Mouse (Mus musculus) midbrain, embryonic 13.5 days (tissue): Measurements from ENCODE around the gene Dlst. TPM values are rescaled to one million over a fixed set of nuclear protein-coding genes. Genes with fewer than 3 reads are reported as not detected.
A peak's percentile ranks its signal among the peaks of the same experiment; 100 is the strongest.

Experiments used
- ATAC-seq: fragments of 200-750 bp; cut with Nextera tagmentation; 2 replicates; pipeline ENCODE4 v1.8.0; 2017; ENCODE audit warnings: mild to moderate bottlenecking, moderate TSS enrichment, moderate library complexity
- H3K27ac ChIP-seq: fragments of 300-500 bp; sonication (generic); 2 replicates; pipeline ENCODE4 v1.5.1; 2015; ENCODE audit warnings: inconsistent platforms, mild to moderate bottlenecking, moderate library complexity
- H3K27me3 ChIP-seq: fragments of 300-500 bp; sonication (generic); 2 replicates; pipeline ENCODE4 v1.6.1; 2015; ENCODE audit warnings: mild to moderate bottlenecking, inconsistent platforms
- H3K36me3 ChIP-seq: fragments of 300-500 bp; sonication (generic); 2 replicates; pipeline ENCODE4 v1.6.1; 2015; ENCODE audit warnings: mild to moderate bottlenecking, inconsistent platforms
- H3K4me1 ChIP-seq: fragments of 300-500 bp; sonication (generic); replicated peaks from 2 replicates; pipeline ENCODE4 v1.6.1; 2015; ENCODE audit warnings: inconsistent platforms
- H3K4me2 ChIP-seq: fragments of 300-500 bp; sonication (generic); replicated peaks from 2 replicates; pipeline ENCODE4 v1.6.1; 2015; ENCODE audit warnings: moderate library complexity, mild to moderate bottlenecking, inconsistent platforms
- H3K4me3 ChIP-seq: fragments of 300-500 bp; sonication (generic); replicated peaks from 2 replicates; pipeline ENCODE4 v1.5.1; 2015; ENCODE audit warnings: mild to moderate bottlenecking, inconsistent platforms
- H3K9ac ChIP-seq: fragments of 300-500 bp; sonication (generic); replicated peaks from 2 replicates; pipeline ENCODE4 v1.6.1; 2015; ENCODE audit warnings: mild to moderate bottlenecking, inconsistent platforms
- H3K9me3 ChIP-seq: fragments of 300-500 bp; sonication (generic); 2 replicates; pipeline ENCODE4 v1.6.1; 2016; ENCODE audit warnings: mild to moderate bottlenecking, inconsistent platforms
- WGBS: fragments of 180-500 bp; shearing (Covaris S2); methylation state at CpG from one replicate; pipeline ENCODE4 v1.1.7; 2015; 5-methylcytosine and 5-hydroxymethylcytosine counted together
- polyA plus RNA-seq: library from polyadenylated mRNA; unstranded; fragments of >200 nt; fragmentation: Nextera tagmentation; extraction: Ambion mirVana; gene quantifications from 2 replicates; pipeline ENCODE4 v1.2.1, GENCODE M21; 2015

Gene Dlst
- polyA plus RNA-seq, 1 experiment from 2014 or later, result 104 TPM

DNA sequence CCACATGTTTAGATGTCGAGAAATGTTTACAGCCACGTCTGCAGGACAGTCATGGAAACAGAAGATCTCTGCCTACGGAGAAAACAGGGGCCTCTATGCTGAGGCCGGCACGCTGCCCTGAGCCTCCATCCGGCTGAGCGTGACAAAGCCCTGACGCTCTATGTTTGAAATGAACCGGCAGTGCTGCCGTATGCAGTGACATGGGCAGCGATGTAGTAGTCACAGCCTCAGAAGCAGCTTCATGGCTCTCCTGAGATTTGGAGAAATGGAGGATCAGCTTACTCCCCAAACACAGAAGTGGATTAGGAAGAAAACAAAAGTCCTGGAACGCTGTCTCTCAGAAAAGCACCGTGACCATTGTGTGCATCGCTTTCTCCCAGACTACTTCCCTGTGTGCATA lies 9.6 kb upstream of the Dlst start:
- Histone ChIP-seq H3K9ac (no peak overlapping the region), H3K4me3 (no peak overlapping the region), H3K27me3 (no peaks in the 10 kb centered on the region), H3K36me3 (no peaks in the 10 kb centered on the region), H3K4me1 (peaks cover 9% of the 10 kb centered on the region), H3K9me3 (no peaks in the 10 kb centered on the region), H3K27ac (0 out of 2 replicates have a peak overlapping the region, but pooled peaks have one; percentile 21), H3K4me2 (peak overlapping the region; percentile 26; the same call in 1 of the 2 replicates)
- 0 out of 2 replicates have a peak, but pooled peaks have one; percentile 45 for ATAC-seq
- 27% methylated on average over 14 of the region's 14 CpGs for WGBS

DNA sequence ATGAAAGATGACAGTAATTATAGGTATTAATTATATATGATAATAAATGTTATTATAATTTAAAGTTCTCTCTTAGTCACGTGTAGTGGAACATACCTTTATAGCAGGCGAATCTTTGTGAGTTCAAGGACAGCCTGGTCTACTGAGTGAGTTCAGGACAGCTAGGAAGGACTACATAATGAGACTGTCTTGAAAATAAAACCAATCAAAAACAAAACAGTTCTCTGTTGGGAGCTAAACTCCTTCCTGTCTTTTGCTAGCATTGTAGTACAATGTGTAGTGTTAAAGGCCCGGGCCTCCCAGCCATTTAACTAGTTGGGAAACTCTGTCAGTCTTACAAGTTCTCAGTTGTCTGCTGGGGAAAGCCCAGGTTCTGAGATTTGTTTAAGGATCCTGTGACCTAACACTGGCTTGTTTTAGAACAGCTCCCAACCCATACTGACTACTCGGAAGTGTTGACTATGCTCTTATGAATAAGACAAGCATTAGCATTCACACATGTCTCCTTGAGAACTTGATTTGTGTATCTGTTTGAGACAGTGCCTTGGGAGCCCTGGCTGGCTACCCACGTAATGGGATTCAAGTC lies 9.0 kb upstream of the Dlst start:
- Histone ChIP-seq H3K27ac (no peak overlapping the region), H3K36me3 (no peaks in the 10 kb centered on the region), H3K4me1 (peaks cover 14% of the 10 kb centered on the region), H3K9ac (no peak overlapping the region), H3K4me2 (no peak overlapping the region), H3K4me3 (no peak overlapping the region), H3K9me3 (no peaks in the 10 kb centered on the region), H3K27me3 (no peaks in the 10 kb centered on the region)
- WGBS, result 79% methylated on average over 5 of the region's 5 CpGs
- no peak for ATAC-seq

DNA sequence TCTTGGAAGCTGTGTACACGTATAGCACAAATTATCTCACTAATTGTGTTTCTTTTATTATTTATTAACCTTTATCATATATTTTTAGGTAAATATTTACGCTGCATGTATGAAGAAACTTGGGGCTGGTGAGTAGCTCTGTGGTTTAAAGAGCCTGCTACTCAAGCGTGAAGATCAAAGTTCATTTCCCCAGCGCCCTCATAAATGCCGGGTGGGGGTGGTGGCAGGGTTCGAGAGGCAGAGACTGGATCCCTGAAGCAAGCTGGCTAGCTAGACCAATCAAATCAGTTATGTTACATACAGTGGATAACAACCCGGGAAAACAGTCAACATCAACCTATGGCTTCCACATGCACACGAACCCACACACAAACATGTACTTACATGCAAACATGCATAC lies 7.5 kb upstream of the Dlst start:
- Histone ChIP-seq H3K4me1 (peaks cover 14% of the 10 kb centered on the region), H3K27ac (no peak overlapping the region), H3K4me3 (no peak overlapping the region), H3K9me3 (no peaks in the 10 kb centered on the region), H3K4me2 (no peak overlapping the region), H3K36me3 (no peaks in the 10 kb centered on the region), H3K27me3 (no peaks in the 10 kb centered on the region), H3K9ac (no peak overlapping the region)
- 81% methylated on average over 8 of the region's 8 CpGs for WGBS
- no peak for ATAC-seq

DNA sequence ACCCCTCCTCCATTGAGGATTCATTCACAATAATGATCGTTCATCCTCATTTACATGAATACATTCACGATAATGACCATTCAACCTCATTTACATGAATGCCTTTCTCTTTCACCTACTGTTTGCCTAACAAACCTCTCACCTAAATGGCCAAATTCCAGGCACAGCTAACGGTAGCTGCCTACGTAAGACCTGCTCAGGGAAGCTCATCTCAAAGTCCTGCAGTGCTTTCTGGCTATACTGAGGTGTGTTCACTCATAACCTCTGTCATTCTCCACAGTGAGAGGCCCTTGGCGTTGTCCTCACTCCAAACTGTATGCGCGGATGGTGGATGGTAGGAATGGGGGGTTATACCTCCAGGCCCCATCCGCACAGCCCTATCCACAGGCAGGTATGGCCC lies 5.8 kb upstream of the Dlst start:
- 90% methylated on average over 8 of the region's 8 CpGs for WGBS

DNA sequence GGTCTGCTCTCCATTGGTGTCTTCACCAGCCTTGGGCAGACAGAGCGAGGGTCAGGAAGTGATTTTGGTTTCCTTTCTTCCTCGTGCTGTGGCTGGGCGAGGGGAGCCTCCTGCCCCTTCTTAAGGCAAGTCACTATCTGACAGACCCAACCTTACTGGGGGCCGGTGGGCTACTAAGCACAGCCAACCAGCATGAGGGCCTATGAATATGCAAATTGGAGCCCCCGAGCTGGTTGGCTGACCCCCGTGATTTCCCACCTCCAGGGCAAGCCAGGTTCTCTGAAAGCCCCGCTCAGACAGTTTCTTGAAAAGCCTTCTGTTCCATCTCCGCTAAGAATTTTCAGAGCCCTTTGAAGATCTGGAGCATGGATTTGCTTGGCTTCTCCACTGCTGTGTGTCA lies 4.3 kb upstream of the Dlst start:
- Histone ChIP-seq H3K27me3 (no peaks in the 10 kb centered on the region), H3K4me1 (peaks cover 15% of the 10 kb centered on the region), H3K4me2 (0 out of 2 replicates have a peak overlapping the region, but pooled peaks have one; percentile 2), H3K9me3 (no peaks in the 10 kb centered on the region), H3K9ac (no peak overlapping the region), H3K36me3 (no peaks in the 10 kb centered on the region), H3K4me3 (no peak overlapping the region), H3K27ac (no peak overlapping the region)
- ATAC-seq, result no peak
- WGBS, result 4% methylated on average over 8 of the region's 8 CpGs

More for the DNA sequence above, 5.8 kb upstream of the Dlst start:
- Histone ChIP-seq H3K27me3 (no peaks in the 10 kb centered on the region), H3K36me3 (no peaks in the 10 kb centered on the region), H3K4me1 (peaks cover 20% of the 10 kb centered on the region), H3K9ac (no peak overlapping the region), H3K27ac (no peak overlapping the region), H3K4me3 (no peak overlapping the region), H3K9me3 (no peaks in the 10 kb centered on the region), H3K4me2 (no peak overlapping the region)
- ATAC-seq, result no peak

DNA sequence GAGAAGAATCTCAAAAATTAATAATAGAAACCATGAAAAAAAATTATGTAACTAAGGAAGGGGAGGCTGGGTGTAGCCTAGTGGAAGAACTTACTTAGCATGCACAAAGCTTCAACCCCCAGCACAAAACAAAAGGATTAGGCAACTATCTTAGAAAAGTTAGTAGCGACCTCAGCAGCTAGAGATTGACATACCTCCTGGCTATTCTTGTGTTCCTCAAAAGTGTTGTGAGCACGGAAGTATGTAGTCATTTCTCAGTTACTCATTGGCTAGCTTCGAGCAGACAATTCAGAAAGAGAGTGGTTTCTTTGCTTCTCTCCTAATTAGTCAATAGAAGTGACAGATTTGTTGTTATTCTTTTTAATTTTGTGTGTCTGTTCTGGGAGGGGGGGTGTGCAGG lies 2.0 kb upstream of the Dlst start:
- Histone ChIP-seq H3K4me3 (no peak overlapping the region), H3K9me3 (no peaks in the 10 kb centered on the region), H3K4me2 (no peak overlapping the region), H3K36me3 (peaks cover 4% of the 10 kb centered on the region; the same call in 1 of the 2 replicates), H3K27me3 (no peaks in the 10 kb centered on the region), H3K4me1 (peaks cover 39% of the 10 kb centered on the region), H3K27ac (no peak overlapping the region), H3K9ac (no peak overlapping the region)
- WGBS, result 59% methylated on average over 3 of the region's 3 CpGs
- ATAC-seq, result no peak

DNA sequence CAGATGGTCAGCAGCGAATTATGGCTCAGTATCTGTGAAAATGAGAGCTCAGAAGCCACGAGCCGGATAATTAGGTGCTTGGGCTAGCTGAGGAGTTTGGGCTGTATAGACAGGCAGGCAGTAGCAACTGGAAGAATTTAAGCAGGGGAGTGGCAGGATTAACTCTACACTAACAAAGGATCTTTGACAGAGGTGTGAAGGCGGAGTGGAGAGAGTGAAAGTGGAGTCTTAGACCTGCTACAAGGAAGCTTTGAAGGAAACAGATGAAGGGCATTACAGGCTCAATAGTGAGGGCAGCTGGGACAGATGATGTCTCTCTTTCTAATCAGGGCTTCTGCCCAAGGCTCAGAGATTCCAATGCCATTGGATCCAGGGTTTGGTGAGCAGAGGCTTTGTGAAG lies 1.2 kb upstream of the Dlst start:
- WGBS, result 25% methylated on average over 4 of the region's 4 CpGs
- Histone ChIP-seq H3K36me3 (peaks cover 5% of the 10 kb centered on the region; the same call in 1 of the 2 replicates), H3K4me1 (peaks cover 39% of the 10 kb centered on the region), H3K27ac (no peak overlapping the region), H3K4me3 (no peak overlapping the region), H3K4me2 (peak overlapping the region; percentile 91; the same call in 1 of the 2 replicates), H3K9me3 (no peaks in the 10 kb centered on the region), H3K27me3 (no peaks in the 10 kb centered on the region), H3K9ac (no peak overlapping the region)
- no peak for ATAC-seq

DNA sequence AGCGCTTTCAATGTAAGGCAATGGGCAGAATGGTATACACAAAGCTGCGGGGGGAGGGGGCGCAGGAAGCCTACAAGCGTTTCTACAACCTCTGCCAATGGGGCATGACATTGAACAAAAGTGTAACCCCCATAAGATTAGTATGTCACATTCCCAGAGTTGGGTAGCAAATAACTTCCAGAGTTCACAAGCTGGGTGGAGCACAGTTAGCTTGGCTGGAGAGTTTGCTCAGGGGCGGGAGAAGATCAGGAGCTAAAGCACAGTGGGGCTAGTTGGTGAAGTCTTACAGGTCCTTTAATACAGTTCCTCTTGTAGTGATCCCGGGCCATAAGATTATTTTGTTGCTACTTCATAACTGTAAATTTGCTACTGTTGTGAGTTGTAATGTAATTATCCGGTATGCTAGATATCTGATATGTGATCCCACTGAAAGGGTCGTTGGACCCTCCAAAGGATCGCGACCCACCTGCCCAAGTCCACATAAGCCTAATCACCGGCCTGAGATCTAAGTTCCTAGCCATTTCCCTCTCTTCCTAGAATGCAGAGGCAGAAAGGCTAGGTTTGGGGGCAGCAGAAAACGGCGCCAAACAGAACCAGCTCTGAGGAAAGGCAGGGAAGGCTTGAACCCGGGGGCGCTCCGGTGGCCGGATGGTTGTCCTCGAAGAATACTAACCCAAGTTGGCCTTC lies 479 bp upstream of the Dlst start:
- H3K9me3 ChIP-seq, result no peaks in the 10 kb centered on the region
- WGBS, result 11% methylated on average over 18 of the region's 18 CpGs

DNA sequence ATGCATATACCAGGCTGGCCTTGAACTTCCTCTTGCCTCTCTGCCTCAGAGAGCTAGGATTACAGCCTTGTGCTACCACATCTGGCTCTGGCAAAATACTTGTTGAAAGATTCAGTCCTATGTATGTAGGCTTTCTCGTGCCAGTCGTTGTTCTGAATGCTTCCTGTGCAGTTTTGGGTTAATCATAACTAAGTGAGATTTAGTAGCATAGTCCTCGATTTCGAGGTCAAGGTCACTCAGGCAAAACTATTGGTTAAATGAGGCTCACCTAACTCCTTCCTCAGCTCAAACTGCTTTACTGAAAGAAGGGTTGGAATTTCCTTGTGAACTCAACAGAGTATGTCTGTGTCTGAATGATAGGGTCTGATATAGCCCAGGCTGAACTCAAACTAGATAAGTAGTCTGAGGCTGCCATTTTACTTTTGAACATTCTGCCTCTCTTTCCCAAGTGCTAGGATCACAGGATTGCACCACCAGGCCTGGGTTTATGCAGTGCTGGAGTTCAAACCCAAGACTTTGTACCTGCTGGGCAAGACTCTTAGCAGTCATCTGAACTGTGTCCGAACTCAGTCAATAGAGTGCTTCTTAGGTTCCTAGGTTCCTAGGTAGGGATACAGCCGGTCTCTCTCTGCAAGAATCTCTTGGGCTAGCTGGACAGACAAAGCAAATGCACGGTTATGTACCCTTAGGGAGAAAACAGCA lies 2.1 kb downstream of the Dlst start:
- no peak overlapping the region for H3K9ac ChIP-seq
- H3K27me3 ChIP-seq, result no peaks in the 10 kb centered on the region
- peak overlapping the region; percentile 91; the same call in 1 of the 2 replicates for H3K4me2 ChIP-seq
- WGBS, result 92% methylated on average over 7 of the region's 7 CpGs
- no peaks in the 10 kb centered on the region for H3K9me3 ChIP-seq
- no peak overlapping the region for H3K27ac ChIP-seq
- peaks cover 34% of the 10 kb centered on the region for H3K4me1 ChIP-seq
- no peak overlapping the region for H3K4me3 ChIP-seq
- peaks cover 16% of the 10 kb centered on the region; the same call in 1 of the 2 replicates for H3K36me3 ChIP-seq
- ATAC-seq, result no peak

More for the DNA sequence above, 479 bp upstream of the Dlst start:
- Histone ChIP-seq H3K4me2 (peak overlapping the region; percentile 91), H3K27ac (peak overlapping the region; percentile 70), H3K4me1 (peaks cover 39% of the 10 kb centered on the region), H3K36me3 (peaks cover 12% of the 10 kb centered on the region; the same call in 1 of the 2 replicates), H3K9ac (peak overlapping the region; percentile 94), H3K4me3 (peak overlapping the region; percentile 100), H3K27me3 (no peaks in the 10 kb centered on the region)
- no peak; the same call in 1 of the 2 replicates for ATAC-seq

DNA sequence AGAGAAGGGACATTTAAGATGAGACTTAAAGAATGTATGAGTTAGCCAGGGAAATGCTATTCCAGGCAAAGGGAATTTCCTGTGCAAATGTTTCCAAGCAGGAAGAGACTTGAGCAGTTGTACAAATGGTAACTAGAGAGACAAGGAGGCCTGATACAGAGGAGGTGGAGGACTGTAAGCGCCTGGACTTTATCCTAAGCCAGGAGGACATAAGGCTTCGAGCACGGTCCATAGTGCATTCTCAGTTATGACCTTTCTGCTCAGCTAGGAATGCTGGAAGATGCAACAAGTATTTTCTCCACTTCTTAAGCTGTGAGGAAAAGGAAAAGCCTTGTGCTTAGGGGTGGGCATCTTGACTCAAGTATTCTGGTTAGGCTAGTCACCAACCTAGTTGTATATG lies 2.7 kb downstream of the Dlst start:
- Histone ChIP-seq H3K4me2 (no peak overlapping the region), H3K27ac (no peak overlapping the region), H3K36me3 (peaks cover 19% of the 10 kb centered on the region), H3K9ac (no peak overlapping the region), H3K4me1 (peaks cover 34% of the 10 kb centered on the region), H3K27me3 (no peaks in the 10 kb centered on the region), H3K9me3 (no peaks in the 10 kb centered on the region), H3K4me3 (no peak overlapping the region)
- ATAC-seq, result no peak
- 95% methylated on average over 3 of the region's 3 CpGs for WGBS

DNA sequence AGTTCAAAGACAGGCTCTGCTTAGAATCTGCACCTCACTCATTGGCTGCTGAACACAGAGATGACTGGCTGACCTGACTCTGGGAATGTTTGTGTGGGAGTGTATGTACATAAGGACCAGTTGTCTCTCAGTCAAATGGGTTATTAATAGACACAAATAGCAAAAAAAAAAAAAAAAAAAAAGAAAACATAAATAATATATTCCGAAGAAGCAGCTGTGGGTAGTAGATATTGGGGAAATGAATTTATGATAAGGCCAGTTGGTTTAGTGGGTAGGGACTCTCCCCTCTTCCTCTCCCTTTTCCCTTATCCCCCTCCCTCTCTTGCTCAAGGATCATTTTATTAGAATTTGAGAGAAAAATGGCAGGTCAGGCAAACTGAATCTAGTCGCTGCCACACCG lies 3.3 kb downstream of the Dlst start:
- ATAC-seq, result no peak
- Histone ChIP-seq H3K4me2 (no peak overlapping the region), H3K4me1 (peaks cover 34% of the 10 kb centered on the region), H3K9ac (no peak overlapping the region), H3K27me3 (no peaks in the 10 kb centered on the region), H3K9me3 (no peaks in the 10 kb centered on the region), H3K36me3 (peaks cover 25% of the 10 kb centered on the region), H3K27ac (no peak overlapping the region), H3K4me3 (no peak overlapping the region)
- 100% methylated on average over 3 of the region's 3 CpGs for WGBS

DNA sequence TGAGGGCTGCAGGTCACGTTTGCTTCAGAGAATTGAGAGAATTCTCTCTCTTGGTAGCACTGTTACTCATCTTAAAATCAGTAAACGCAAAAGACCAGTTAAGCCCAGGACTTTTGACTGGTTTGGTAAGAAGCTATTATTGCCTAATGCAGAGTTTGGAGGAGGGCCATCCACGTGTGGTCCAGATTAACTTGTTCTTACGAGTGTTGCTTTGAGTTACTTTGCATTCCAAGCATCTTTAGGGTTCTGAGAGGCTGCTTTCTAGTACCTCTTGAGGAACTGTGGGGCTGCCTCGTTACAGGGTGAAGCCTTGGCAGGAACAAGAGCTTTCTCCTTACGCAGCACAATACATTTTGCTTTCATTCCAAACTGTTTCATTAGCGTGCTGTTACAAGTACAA lies 5.0 kb downstream of the Dlst start:
- 75% methylated on average over 7 of the region's 7 CpGs for WGBS
- no peak overlapping the region for H3K27ac ChIP-seq
- peaks cover 24% of the 10 kb centered on the region for H3K4me1 ChIP-seq
- H3K27me3 ChIP-seq, result no peaks in the 10 kb centered on the region
- H3K9ac ChIP-seq, result no peak overlapping the region
- peaks cover 41% of the 10 kb centered on the region for H3K36me3 ChIP-seq
- H3K4me2 ChIP-seq, result no peak overlapping the region
- no peak for ATAC-seq
- no peak overlapping the region for H3K4me3 ChIP-seq
- no peaks in the 10 kb centered on the region for H3K9me3 ChIP-seq
